In the genomic region with DNA sequence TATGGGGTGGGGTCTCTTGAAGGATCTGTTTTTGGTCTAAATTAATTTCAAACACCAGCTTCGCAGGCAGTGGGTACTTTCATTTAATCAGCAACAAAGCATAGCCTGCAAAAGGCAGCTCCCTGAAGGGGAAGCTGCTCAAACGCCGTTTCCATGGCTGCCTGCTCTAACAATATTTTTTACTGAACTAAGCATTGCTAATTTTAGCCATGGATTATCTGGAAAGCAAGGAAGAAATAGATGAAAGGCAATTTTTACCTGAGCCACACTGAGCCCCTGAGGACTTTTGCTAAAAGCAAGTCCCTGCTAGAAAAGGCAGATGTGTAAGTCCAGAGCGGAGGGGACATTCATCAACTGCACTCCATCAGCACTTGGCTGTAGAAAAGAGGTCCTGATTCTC, we compare ENCODE assay signal across 14 mouse cellular contexts.
DNase-seq lines count a peak whose midpoint lies in the region; ATAC-seq lines count a peak whose summit lies in the region.
"Had no signal": no experiment of that assay in that cellular context is flagged by ENCODE, and none has a peak within 500 bp of the region (broad histone marks: within the 10 kb centered on the region; RNA-seq: fewer than 3 reads in every experiment).

No protein-coding gene starts in this region.

- H3K4me2 ChIP-seq in midbrain, embryonic 16.5 days (ENCODE audit: low read length), result peak overlapping the region; percentile 23; the same call in 1 of the 2 replicates
- H3K4me2 ChIP-seq: heart, embryonic 15.5 days; liver, embryonic 11.5 days; midbrain, embryonic 12.5 days had no signal

- WGBS in midbrain, embryonic 16.5 days, result 32% methylated on average over 4 of the region's 4 CpGs

- peaks cover 7% of the 10 kb centered on the region for H3K4me1 ChIP-seq in midbrain, embryonic 16.5 days (ENCODE audit: control insufficient read depth, insufficient read depth, low read length)
- H3K4me1 ChIP-seq: heart, embryonic 15.5 days; midbrain, embryonic 12.5 days had no signal

- no peaks in the 10 kb centered on the region for H3K36me3 ChIP-seq in midbrain, embryonic 16.5 days (ENCODE audit: control insufficient read depth, insufficient read depth, low read length)
- H3K36me3 ChIP-seq: heart, embryonic 15.5 days; midbrain, embryonic 12.5 days had no signal

- no peaks in the 10 kb centered on the region for H3K9me3 ChIP-seq in midbrain, embryonic 16.5 days (replicated peaks; ENCODE audit: control insufficient read depth, low read length, poor library complexity, severe bottlenecking)
- H3K9me3 ChIP-seq: heart, embryonic 15.5 days; midbrain, embryonic 12.5 days had no signal

- no peak for ATAC-seq in midbrain, embryonic 16.5 days
- ATAC-seq: intestine, postnatal 0 days had no signal

- peak overlapping the region; percentile 25; the same call in 1 of the 2 replicates for H3K9ac ChIP-seq in midbrain, embryonic 16.5 days (ENCODE audit: low read depth, low read length)
- H3K9ac ChIP-seq: heart, embryonic 15.5 days; midbrain, embryonic 12.5 days had no signal

- DNase-seq in brain, adult 2 months (ENCODE audit: low read depth, low spot score), result peak; percentile 71
- peak; percentile 26 for DNase-seq in brain, embryonic 18.5 days (ENCODE audit: low read depth, low spot score)
- peak; percentile 28 for DNase-seq in layer of hippocampus, adult 9-11 months
- DNase-seq in thymus, postnatal 36 days, result no peak
- no peak for DNase-seq in kidney, postnatal 25 days
- no peak for DNase-seq in MN1 (ENCODE audit: low spot score)
- DNase-seq: adrenal gland, adult 8-10 months; lung, postnatal 10 days had no signal

- H3K27me3 ChIP-seq in midbrain, embryonic 16.5 days (ENCODE audit: control insufficient read depth, insufficient read depth, low read depth, low read length), result no peaks in the 10 kb centered on the region
- H3K27me3 ChIP-seq: CH12.LX; heart, embryonic 15.5 days; midbrain, embryonic 12.5 days had no signal

- H3K27ac ChIP-seq in midbrain, embryonic 16.5 days (ENCODE audit: low read length), result peak overlapping the region; percentile 73
- H3K27ac ChIP-seq: heart, embryonic 15.5 days; midbrain, embryonic 12.5 days had no signal

- H3K4me3 ChIP-seq in midbrain, embryonic 16.5 days (ENCODE audit: low read depth, low read length), result no peak overlapping the region
- H3K4me3 ChIP-seq: heart, embryonic 15.5 days; midbrain, embryonic 12.5 days had no signal

Comparison
In these comparisons a context has a peak if more than half of its experiments do, and no peak if none do; other contexts are left out.
1. DNase-seq: peak in brain, adult 2 months (single experiment), brain, embryonic 18.5 days (single experiment) and layer of hippocampus, adult 9-11 months (single experiment); none in thymus, postnatal 36 days (0 of 2), kidney, postnatal 25 days (0 of 2) and MN1 (single experiment).